Mouse (Mus musculus) mature B cell (primary cell): ENCODE measurements around the gene Orc1.

Source experiments
- in situ Hi-C: fragments of 300-500 bp; cut with MboI; formaldehyde crosslinking; loops from 2 replicates; pipeline ENCODE4 v1.14.3; 2019

The Orc1 gene

DNA sequence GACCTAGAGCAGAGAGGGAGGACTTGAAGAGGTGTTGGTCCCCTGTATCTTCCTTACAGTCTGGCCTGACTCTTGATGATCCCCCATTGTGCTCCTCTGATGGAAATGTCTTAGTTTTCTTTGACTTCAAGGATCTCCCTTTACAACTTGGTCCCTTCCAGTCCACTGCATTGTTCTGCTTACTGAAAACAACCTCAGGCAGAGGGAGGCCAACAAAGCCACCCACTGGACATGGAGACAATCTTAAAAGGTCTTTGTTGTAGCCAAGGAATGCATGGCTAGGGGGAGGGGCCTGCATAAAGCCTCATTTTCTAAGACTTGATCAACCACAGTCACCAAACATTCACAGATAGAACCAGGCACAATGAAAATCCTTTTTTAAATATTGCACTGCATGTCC is 55.9 kb downstream of the Orc1 start:
- in situ Hi-C loops: no loop called here

- in situ Hi-C loops: no loop called here
Measured at GRCm38 (mm10) chr4:108637721-108638120, 58.5 kb downstream of the Orc1 start.

DNA sequence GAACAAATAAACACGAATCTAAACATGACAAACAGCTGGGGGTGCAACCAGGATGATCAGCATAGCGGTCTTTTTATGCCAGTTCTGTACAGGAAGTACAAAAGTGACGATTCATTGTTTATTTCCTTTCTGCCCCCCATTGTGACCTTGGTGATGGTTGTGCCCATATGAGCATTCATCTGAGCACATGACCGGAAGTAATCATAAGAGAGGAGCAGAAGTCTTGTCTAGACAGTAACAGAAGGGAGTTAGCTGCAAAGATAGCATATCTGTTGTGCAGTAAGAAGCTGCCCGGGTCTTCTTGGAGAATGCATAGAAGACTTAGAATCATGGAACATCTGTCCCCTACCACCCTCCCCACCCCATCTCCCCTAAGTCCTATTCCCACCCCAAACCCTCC is 59.5 kb downstream of the Orc1 start:
- in situ Hi-C loops: no loop called here

- in situ Hi-C loops: no loop called here
Measured at GRCm38 (mm10) chr4:108664407-108664806, 85.2 kb downstream of the Orc1 start.
